Mouse (Mus musculus) embryonic facial prominence, embryonic 15.5 days (tissue): ENCODE data around the gene Dupd1. TPM values are rescaled to one million over a fixed set of nuclear protein-coding genes. Genes with fewer than 3 reads are reported as not detected.

Experiments used
- polyA plus RNA-seq: library from polyadenylated mRNA; unstranded; fragments of >200 nt; fragmentation: Nextera tagmentation; extraction: Ambion mirVana; gene quantifications from 2 replicates; pipeline ENCODE4 v1.2.1, GENCODE M21; 2015

The Dupd1 gene
- polyA plus RNA-seq, 1 experiment from 2014 or later, result not detected

Other genes starting within 250 kb of the Dupd1 start
- 22.9 and 23.2 TPM in 2 replicates for gene Kat6b, start 233.1 kb downstream of the Dupd1 start, polyA plus RNA-seq
- gene Samd8, start 36.0 kb upstream of the Dupd1 start, polyA plus RNA-seq, result 11.5 and 11.8 TPM in 2 replicates
- gene Dusp13, start 36.6 kb upstream of the Dupd1 start, polyA plus RNA-seq, result 0.49 and 1.3 TPM in 2 replicates
- 221 and 226 TPM in 2 replicates for gene Vdac2, start 110.7 kb upstream of the Dupd1 start, polyA plus RNA-seq
- 20.4 and 20.7 TPM in 2 replicates for gene Comtd1, start 134.4 kb upstream of the Dupd1 start, polyA plus RNA-seq